ENCODE assay signal across 9 mouse cellular contexts in genomic region chr11:72052636-72053035, GRCm38 (mm10). TPM values are rescaled to one million over a fixed set of nuclear protein-coding genes. Genes with fewer than 3 reads are reported as not detected.
DNase-seq lines count a peak whose midpoint lies in the region; ATAC-seq and TF ChIP-seq lines count a peak whose summit lies in the region.
"Had no signal": no experiment of that assay in that cellular context is flagged by ENCODE, and none has a peak within 500 bp of the region (broad histone marks: within the 10 kb centered on the region; RNA-seq: fewer than 3 reads in every experiment).

No protein-coding gene starts in this region.

- peak; percentile 95 for TF ChIP-seq CTCF in heart, adult 2 months (IDR thresholded peaks at IDR 0.05)

- H3K9me3 ChIP-seq in heart, embryonic 12.5 days (replicated peaks) = no peaks in the 10 kb centered on the region
- H3K9me3 ChIP-seq: liver, embryonic 15.5 days had no signal

- TF ChIP-seq POLR2A in heart, adult 2 months (IDR thresholded peaks at IDR 0.05; ENCODE audit: insufficient read depth, low read depth, low read length) = no peak

- no peaks in the 10 kb centered on the region for H3K4me1 ChIP-seq in heart, adult 2 months (ENCODE audit: control insufficient read depth, insufficient read depth, low read length)
- peaks cover 10% of the 10 kb centered on the region for H3K4me1 ChIP-seq in heart, embryonic 12.5 days (replicated peaks)

- 0 out of 2 replicates have a peak, but pooled peaks have one; percentile 43 for TF ChIP-seq EP300 in heart, adult 2 months (IDR thresholded peaks at IDR 0.05; ENCODE audit: insufficient read depth, low read depth, low read length)

- no peak overlapping the region for H3K9ac ChIP-seq in heart, adult 2 months (ENCODE audit: low read depth, low read length)
- no peak overlapping the region for H3K9ac ChIP-seq in heart, embryonic 12.5 days
- H3K9ac ChIP-seq: liver, embryonic 15.5 days had no signal

- H3K4me2 ChIP-seq in heart, embryonic 12.5 days = no peak overlapping the region
- H3K4me2 ChIP-seq: liver, embryonic 15.5 days had no signal

- 11% methylated on average over 5 of the region's 5 CpGs for WGBS in heart, adult 2 months
- WGBS in heart, embryonic 12.5 days = 11% methylated on average over 5 of the region's 5 CpGs

- no peaks in the 10 kb centered on the region for H3K36me3 ChIP-seq in heart, adult 2 months (ENCODE audit: control insufficient read depth, insufficient read depth, low read length)
- no peaks in the 10 kb centered on the region for H3K36me3 ChIP-seq in heart, embryonic 12.5 days
- H3K36me3 ChIP-seq: liver, embryonic 15.5 days had no signal

- H3K27ac ChIP-seq in heart, adult 2 months = no peak overlapping the region
- H3K27ac ChIP-seq in heart, embryonic 12.5 days (ENCODE audit: poor library complexity, severe bottlenecking) = no peak overlapping the region
- H3K27ac ChIP-seq: liver, embryonic 15.5 days had no signal

- H3K27me3 ChIP-seq in heart, adult 2 months (ENCODE audit: control insufficient read depth, insufficient read depth, low read length) = no peaks in the 10 kb centered on the region
- peaks cover 61% of the 10 kb centered on the region for H3K27me3 ChIP-seq in heart, embryonic 12.5 days (replicated peaks)

- ATAC-seq in heart, embryonic 12.5 days (ENCODE audit: insufficient number of reproducible peaks, low FRiP score) = no peak

- no peaks in the 10 kb centered on the region for H3K79me2 ChIP-seq in heart, adult 2 months (replicated peaks; ENCODE audit: control insufficient read depth, insufficient read depth, low read length)

- intact Hi-C loops in heart, adult 2 months (cut with DNase I) = loop anchor here (1.0 to 2.0 kb wide), 2 partner anchors 93 to 154 kb away; partner anchors contain the start of genes 4933427D14Rik, Gm43951 and Txndc17

- DNase-seq in heart, adult 2 months = peak; percentile 61 to 74
- DNase-seq in T-cell, adult 2 months (ENCODE audit: low spot score) = peak; percentile 15
- DNase-seq in cerebellum, postnatal 4 days (ENCODE audit: low spot score in 2 of 2) = peak; percentile 70 to 86
- peak; percentile 73 for DNase-seq in gastrocnemius, postnatal 10 days
- DNase-seq in layer of hippocampus, adult 8-10 months (ENCODE audit: low spot score in 2 of 2) = peak; percentile 66 to 84
- DNase-seq in lung, postnatal 10 days = peak; percentile 87
- DNase-seq in right cerebral cortex, postnatal 25 days = peak; percentile 63

- no peak overlapping the region for H3K4me3 ChIP-seq in heart, adult 2 months
- no peak overlapping the region for H3K4me3 ChIP-seq in heart, embryonic 12.5 days
- H3K4me3 ChIP-seq: liver, embryonic 15.5 days had no signal

RNA-seq across cellular contexts. Expression of gene Pimreg, which starts 10.8 kb away (rescaled TPM):
- under 1 TPM in 1 of 2 experiments, not detected in 1; 0.75 TPM for total RNA-seq in heart, adult 2 months (2021)
- polyA plus RNA-seq in heart, adult 2 months (2012; rRNA removed) = 0.45 and 0.73 TPM in 2 replicates
- polyA plus RNA-seq in heart, embryonic 12.5 days (2016; fragmentation: Nextera tagmentation; extraction: Ambion mirVana) = 90.6 and 92.7 TPM in 2 replicates
- 10 to 100 TPM in 1 of 2 experiments, 1 to 10 TPM in 1; 9.8 to 12.4 TPM for total RNA-seq in gastrocnemius, postnatal 10 days (2021)
- under 1 TPM in 2 of 4 experiments, not detected in 2; 0.58 to 0.77 TPM for total RNA-seq in layer of hippocampus, adult 8-10 months (2022)

RNA-seq across cellular contexts. Expression of gene Aipl1, which starts 15.3 kb away (rescaled TPM):
- total RNA-seq in heart, adult 2 months (2021) = not detected
- 0.04 TPM in 1 of 2 replicates, not detected in the other for polyA plus RNA-seq in heart, adult 2 months (2012; rRNA removed)
- 0.80 and 1.0 TPM in 2 replicates for polyA plus RNA-seq in heart, embryonic 12.5 days (2016; fragmentation: Nextera tagmentation; extraction: Ambion mirVana)
- under 1 TPM; 0.16 to 0.23 TPM for total RNA-seq in gastrocnemius, postnatal 10 days (2021)
- total RNA-seq in layer of hippocampus, adult 8-10 months (2022) = not detected

Comparison
In these comparisons a context has a peak if more than half of its experiments do, and no peak if none do; other contexts are left out.
1. DNase-seq: peak in every context shown above with its lines; median percentile 87 in lung, postnatal 10 days; 78 in cerebellum, postnatal 4 days; 75 in layer of hippocampus, adult 8-10 months; 73 in gastrocnemius, postnatal 10 days; 68 in heart, adult 2 months; 63 in right cerebral cortex, postnatal 25 days; 15 in T-cell, adult 2 months.
2. RNA of gene Pimreg, which starts 10.8 kb away (total RNA-seq): 9.8 to 12.4 TPM in gastrocnemius, postnatal 10 days; 0.75 TPM in heart, adult 2 months and 0.58 to 0.77 TPM in layer of hippocampus, adult 8-10 months; every median in the first group is over 4 times any median in the second.